Mouse (Mus musculus): ENCODE data around the gene Clpp. TPM values are rescaled to one million over a fixed set of nuclear protein-coding genes. Genes with fewer than 3 reads are reported as not detected.

The Clpp gene
- polyA plus RNA-seq, 1 experiment from 2014 or later: 164 TPM

- ATAC-seq (ENCODE audit: insufficient number of reproducible peaks, insufficient read depth, low FRiP score, low read depth): no peak
- Histone ChIP-seq H3K4me1 (ENCODE audit: control insufficient read depth, insufficient read depth, low read length) (no peaks in the 10 kb centered on the region), H3K9ac (replicated peaks; ENCODE audit: low read depth, low read length) (no peak overlapping the region), H3K36me3 (ENCODE audit: control insufficient read depth, insufficient read depth, low read length) (no peaks in the 10 kb centered on the region), H3K4me2 (replicated peaks; ENCODE audit: low read depth, low read length) (no peak overlapping the region), H3K4me3 (ENCODE audit: low read depth, low read length) (no peak overlapping the region), H3K9me3 (ENCODE audit: control insufficient read depth, low read depth, low read length) (no peaks in the 10 kb centered on the region), H3K27ac (ENCODE audit: low read length) (no peak overlapping the region), H3K27me3 (ENCODE audit: control insufficient read depth, insufficient read depth, low read length) (no peaks in the 10 kb centered on the region)
- 70% methylated on average over 6 of the region's 6 CpGs for WGBS
Measured at GRCm38 (mm10) chr17:56963646-56964045, 26.5 kb upstream of the Clpp start.

- Histone ChIP-seq H3K4me3 (ENCODE audit: low read depth, low read length) (no peak overlapping the region), H3K4me1 (ENCODE audit: control insufficient read depth, insufficient read depth, low read length) (no peaks in the 10 kb centered on the region), H3K4me2 (replicated peaks; ENCODE audit: low read depth, low read length) (no peak overlapping the region), H3K27ac (ENCODE audit: low read length) (no peak overlapping the region), H3K9ac (replicated peaks; ENCODE audit: low read depth, low read length) (no peak overlapping the region), H3K27me3 (ENCODE audit: control insufficient read depth, insufficient read depth, low read length) (no peaks in the 10 kb centered on the region), H3K36me3 (ENCODE audit: control insufficient read depth, insufficient read depth, low read length) (no peaks in the 10 kb centered on the region), H3K9me3 (ENCODE audit: control insufficient read depth, low read depth, low read length) (no peaks in the 10 kb centered on the region)
- WGBS: 58% methylated on average over 3 of the region's 3 CpGs
- no peak for ATAC-seq (ENCODE audit: insufficient number of reproducible peaks, insufficient read depth, low FRiP score, low read depth)
Measured at GRCm38 (mm10) chr17:56969321-56969720, 20.8 kb upstream of the Clpp start.

GRCm38 (mm10) chr17:56970081-56970480 is 20.0 kb upstream of the Clpp start:
- Histone ChIP-seq H3K36me3 (ENCODE audit: control insufficient read depth, insufficient read depth, low read length) (no peaks in the 10 kb centered on the region), H3K9me3 (ENCODE audit: control insufficient read depth, low read depth, low read length) (no peaks in the 10 kb centered on the region), H3K27me3 (ENCODE audit: control insufficient read depth, insufficient read depth, low read length) (no peaks in the 10 kb centered on the region), H3K4me3 (ENCODE audit: low read depth, low read length) (no peak overlapping the region), H3K27ac (ENCODE audit: low read length) (no peak overlapping the region), H3K9ac (replicated peaks; ENCODE audit: low read depth, low read length) (no peak overlapping the region), H3K4me1 (ENCODE audit: control insufficient read depth, insufficient read depth, low read length) (no peaks in the 10 kb centered on the region), H3K4me2 (replicated peaks; ENCODE audit: low read depth, low read length) (no peak overlapping the region)
- WGBS: 73% methylated on average over 5 of the region's 5 CpGs
- no peak for ATAC-seq (ENCODE audit: insufficient number of reproducible peaks, insufficient read depth, low FRiP score, low read depth)

DNA sequence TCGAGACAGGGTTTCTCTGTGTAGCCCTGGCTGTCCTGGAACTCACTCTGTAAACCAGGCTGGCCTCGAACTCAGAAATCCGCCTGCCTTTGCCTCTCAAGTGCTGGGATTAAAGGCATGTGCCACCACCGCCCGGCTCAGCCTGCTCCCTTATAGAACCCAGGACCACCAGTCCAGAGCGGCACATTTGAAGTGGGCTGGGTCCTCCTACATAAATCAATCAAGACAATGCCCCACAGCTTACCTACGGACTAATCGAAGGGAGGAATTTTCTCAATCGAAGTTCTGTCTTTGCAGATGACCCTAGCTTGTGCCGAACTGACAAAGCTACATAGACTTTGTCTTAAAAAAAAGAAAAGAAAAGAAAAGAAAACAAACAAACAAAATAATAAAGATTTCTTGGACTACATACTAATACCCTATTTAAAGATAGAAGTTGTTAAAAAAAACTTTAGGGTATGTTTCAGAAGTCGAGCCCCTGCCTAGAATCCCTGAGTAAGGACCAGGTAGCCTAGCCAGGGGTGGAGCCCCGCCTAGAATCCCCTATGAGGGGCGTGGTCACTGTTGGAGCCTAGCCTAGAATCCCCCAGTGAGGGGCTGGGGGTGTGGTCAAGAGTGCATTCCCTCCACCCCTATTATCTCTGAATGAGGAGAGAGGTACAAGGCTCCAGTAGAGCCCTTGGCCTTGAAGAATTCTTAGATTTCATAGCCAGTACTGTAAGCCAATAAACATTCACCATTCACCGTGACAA is 16.0 kb upstream of the Clpp start:
- Histone ChIP-seq H3K27me3 (ENCODE audit: control insufficient read depth, insufficient read depth, low read length) (no peaks in the 10 kb centered on the region), H3K4me2 (replicated peaks; ENCODE audit: low read depth, low read length) (no peak overlapping the region), H3K4me1 (ENCODE audit: control insufficient read depth, insufficient read depth, low read length) (no peaks in the 10 kb centered on the region), H3K27ac (ENCODE audit: low read length) (no peak overlapping the region), H3K36me3 (ENCODE audit: control insufficient read depth, insufficient read depth, low read length) (no peaks in the 10 kb centered on the region), H3K4me3 (ENCODE audit: low read depth, low read length) (no peak overlapping the region), H3K9ac (replicated peaks; ENCODE audit: low read depth, low read length) (no peak overlapping the region), H3K9me3 (ENCODE audit: control insufficient read depth, low read depth, low read length) (no peaks in the 10 kb centered on the region)
- WGBS: 64% methylated on average over 13 of the region's 14 CpGs
- ATAC-seq (ENCODE audit: insufficient number of reproducible peaks, insufficient read depth, low FRiP score, low read depth): no peak

DNA sequence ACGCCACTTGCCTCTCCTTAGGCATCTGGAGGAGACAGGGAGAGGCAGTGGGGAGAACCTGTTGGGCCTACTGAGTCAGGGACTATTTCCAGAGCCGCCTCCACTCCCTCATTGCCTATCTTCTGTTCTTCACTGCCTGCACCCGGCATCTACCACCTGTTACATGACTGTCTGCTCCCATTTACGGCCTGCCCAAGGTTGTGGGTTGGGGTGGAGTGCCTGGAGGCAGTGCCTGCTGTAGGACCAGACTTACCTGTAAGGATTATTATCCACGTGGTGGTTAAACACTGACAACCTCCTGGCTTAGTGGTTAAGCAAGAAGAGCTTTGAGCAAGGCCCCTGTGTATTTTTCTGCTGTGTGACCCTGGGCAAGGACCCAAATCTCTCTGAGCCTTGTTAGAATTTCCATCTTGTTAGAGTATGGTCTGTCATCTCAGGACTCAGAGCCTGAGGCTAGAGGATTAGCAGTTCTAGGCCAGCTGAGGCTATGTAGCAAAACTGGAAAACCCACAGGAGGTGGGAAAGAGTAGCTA is 15.3 kb upstream of the Clpp start:
- Histone ChIP-seq H3K36me3 (ENCODE audit: control insufficient read depth, insufficient read depth, low read length) (no peaks in the 10 kb centered on the region), H3K4me3 (ENCODE audit: low read depth, low read length) (no peak overlapping the region), H3K9me3 (ENCODE audit: control insufficient read depth, low read depth, low read length) (no peaks in the 10 kb centered on the region), H3K27ac (ENCODE audit: low read length) (no peak overlapping the region), H3K4me1 (ENCODE audit: control insufficient read depth, insufficient read depth, low read length) (no peaks in the 10 kb centered on the region), H3K9ac (replicated peaks; ENCODE audit: low read depth, low read length) (no peak overlapping the region), H3K4me2 (replicated peaks; ENCODE audit: low read depth, low read length) (no peak overlapping the region), H3K27me3 (ENCODE audit: control insufficient read depth, insufficient read depth, low read length) (no peaks in the 10 kb centered on the region)
- 73% methylated on average over 5 of the region's 5 CpGs for WGBS
- ATAC-seq (ENCODE audit: insufficient number of reproducible peaks, insufficient read depth, low FRiP score, low read depth): no peak

GRCm38 (mm10) chr17:56975391-56975790 is 14.7 kb upstream of the Clpp start:
- H3K4me2 ChIP-seq (replicated peaks; ENCODE audit: low read depth, low read length): no peak overlapping the region
- 69% methylated on average over 3 of the region's 3 CpGs for whole genome bisulfite sequencing
- no peaks in the 10 kb centered on the region for H3K4me1 ChIP-seq (ENCODE audit: control insufficient read depth, insufficient read depth, low read length)
- no peak overlapping the region for H3K27ac ChIP-seq (ENCODE audit: low read length)
- no peaks in the 10 kb centered on the region for H3K9me3 ChIP-seq (ENCODE audit: control insufficient read depth, low read depth, low read length)
- H3K36me3 ChIP-seq (ENCODE audit: control insufficient read depth, insufficient read depth, low read length): no peaks in the 10 kb centered on the region
- no peak overlapping the region for H3K4me3 ChIP-seq (ENCODE audit: low read depth, low read length)
- H3K27me3 ChIP-seq (ENCODE audit: control insufficient read depth, insufficient read depth, low read length): no peaks in the 10 kb centered on the region
- H3K9ac ChIP-seq (replicated peaks; ENCODE audit: low read depth, low read length): no peak overlapping the region
- no peak for ATAC-seq (ENCODE audit: insufficient number of reproducible peaks, insufficient read depth, low FRiP score, low read depth)

DNA sequence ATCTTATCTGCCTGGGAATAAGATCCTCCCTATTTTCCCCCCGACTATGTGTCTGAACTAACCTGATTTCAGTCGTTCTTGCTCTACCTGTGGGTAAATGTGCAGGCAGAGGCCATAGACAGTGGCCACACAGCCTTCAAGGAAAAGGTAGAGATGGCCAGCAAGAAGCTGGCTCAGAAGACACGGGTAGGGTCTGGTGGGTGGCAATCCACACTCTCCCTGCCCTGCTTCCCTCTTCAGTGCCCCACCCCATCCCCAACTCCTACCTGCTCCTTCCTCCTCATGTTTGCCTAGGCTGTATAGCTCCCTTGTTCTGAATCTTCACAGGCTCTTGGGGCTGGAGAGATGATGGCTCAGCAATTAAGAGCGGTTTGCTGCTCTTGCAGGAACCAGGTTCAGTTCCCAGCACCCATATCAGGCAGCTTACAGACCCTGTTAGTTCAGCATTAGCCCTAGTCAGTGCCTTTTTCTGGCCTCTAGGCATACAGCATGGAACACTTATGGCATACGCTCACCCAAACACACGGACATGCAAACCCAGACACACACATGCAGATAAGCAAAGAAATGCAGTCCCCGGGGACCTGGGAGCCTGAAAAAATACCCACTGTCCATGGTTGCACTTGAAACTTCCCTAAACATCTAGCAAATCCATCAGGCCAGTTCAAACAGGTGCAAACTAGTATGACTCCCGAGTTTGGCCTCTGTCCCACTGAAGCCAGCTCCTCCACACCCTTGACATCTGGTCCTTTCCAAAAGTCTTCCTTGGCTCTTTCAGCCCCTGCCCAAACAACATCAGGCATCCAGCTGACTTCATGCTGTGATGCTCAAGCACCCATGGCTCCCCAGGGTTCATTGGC is 13.3 kb upstream of the Clpp start:
- H3K9me3 ChIP-seq (ENCODE audit: control insufficient read depth, low read depth, low read length): no peaks in the 10 kb centered on the region
- H3K4me3 ChIP-seq (ENCODE audit: low read depth, low read length): no peak overlapping the region
- 71% methylated on average over 8 of the region's 8 CpGs for WGBS
- H3K9ac ChIP-seq (replicated peaks; ENCODE audit: low read depth, low read length): no peak overlapping the region
- H3K4me2 ChIP-seq (replicated peaks; ENCODE audit: low read depth, low read length): no peak overlapping the region
- no peak overlapping the region for H3K27ac ChIP-seq (ENCODE audit: low read length)
- ATAC-seq (ENCODE audit: insufficient number of reproducible peaks, insufficient read depth, low FRiP score, low read depth): no peak
- H3K4me1 ChIP-seq (ENCODE audit: control insufficient read depth, insufficient read depth, low read length): no peaks in the 10 kb centered on the region
- no peaks in the 10 kb centered on the region for H3K27me3 ChIP-seq (ENCODE audit: control insufficient read depth, insufficient read depth, low read length)
- no peaks in the 10 kb centered on the region for H3K36me3 ChIP-seq (ENCODE audit: control insufficient read depth, insufficient read depth, low read length)

GRCm38 (mm10) chr17:56979524-56979923 is 10.6 kb upstream of the Clpp start:
- no peaks in the 10 kb centered on the region for H3K4me1 ChIP-seq (ENCODE audit: control insufficient read depth, insufficient read depth, low read length)
- no peaks in the 10 kb centered on the region for H3K9me3 ChIP-seq (ENCODE audit: control insufficient read depth, low read depth, low read length)
- H3K27ac ChIP-seq (ENCODE audit: low read length): no peak overlapping the region
- H3K4me2 ChIP-seq (replicated peaks; ENCODE audit: low read depth, low read length): no peak overlapping the region
- no peaks in the 10 kb centered on the region for H3K27me3 ChIP-seq (ENCODE audit: control insufficient read depth, insufficient read depth, low read length)
- WGBS: 29% methylated on average over 7 of the region's 8 CpGs
- no peaks in the 10 kb centered on the region for H3K36me3 ChIP-seq (ENCODE audit: control insufficient read depth, insufficient read depth, low read length)
- ATAC-seq (ENCODE audit: insufficient number of reproducible peaks, insufficient read depth, low FRiP score, low read depth): no peak
- no peak overlapping the region for H3K9ac ChIP-seq (replicated peaks; ENCODE audit: low read depth, low read length)
- no peak overlapping the region for H3K4me3 ChIP-seq (ENCODE audit: low read depth, low read length)

Data from stomach, embryonic 14.5 days (tissue).